Mouse (Mus musculus): ENCODE measurements around the gene Olfr1338.

GRCm38 (mm10) chr4:118741881-118742280 is 16.7 kb downstream of the Olfr1338 start:
- TF ChIP-seq HCFC1 (IDR thresholded peaks at IDR 0.05; ENCODE audit: borderline replicate concordance, insufficient read depth, low read length) (no peak), MAFK (IDR thresholded peaks at IDR 0.05; ENCODE audit: insufficient read depth, low read depth, low read length) (no peak), CHD2 (IDR thresholded peaks at IDR 0.05; ENCODE audit: low read depth, low read length) (no peak)
